Mouse (Mus musculus) retina, postnatal 1 day (tissue): ENCODE measurements at regions not wholly inside any gene's neighbourhood (a gene's known extent, or its start where the extent isn't known, plus 50 kb on each side); places are given as distances from the start of the nearest gene placed in this dataset.

ENCODE experiments used
- DNase-seq: peaks from one replicate; pipeline ENCODE4 v3.0.0-alpha.2; 2012

DNA sequence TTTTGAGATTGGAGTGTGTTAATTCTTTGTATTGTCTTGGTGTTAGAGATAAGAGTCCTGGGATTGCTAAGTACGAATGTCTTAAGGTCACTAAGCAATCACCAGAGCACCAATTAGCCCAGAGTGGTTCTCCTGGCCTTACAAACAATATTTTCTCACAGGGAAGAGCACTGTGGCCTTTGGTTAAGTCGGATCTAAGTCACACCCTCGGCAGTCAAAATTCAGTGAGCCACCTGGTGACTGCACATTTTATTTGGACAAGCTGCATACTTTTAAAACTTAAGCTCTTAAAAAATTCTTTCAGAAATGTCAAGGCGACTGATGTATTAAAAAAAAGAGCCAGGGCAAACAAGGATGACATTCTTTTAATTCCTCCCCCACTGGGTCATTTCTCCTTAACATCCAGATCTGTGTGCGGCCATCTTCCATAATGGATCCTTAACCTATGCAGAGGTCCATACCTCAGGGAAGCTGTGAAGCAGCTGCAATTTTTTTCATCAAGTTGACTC lies 60.9 kb upstream of the Foxa2 start:
- DNase-seq, result no peak

DNA sequence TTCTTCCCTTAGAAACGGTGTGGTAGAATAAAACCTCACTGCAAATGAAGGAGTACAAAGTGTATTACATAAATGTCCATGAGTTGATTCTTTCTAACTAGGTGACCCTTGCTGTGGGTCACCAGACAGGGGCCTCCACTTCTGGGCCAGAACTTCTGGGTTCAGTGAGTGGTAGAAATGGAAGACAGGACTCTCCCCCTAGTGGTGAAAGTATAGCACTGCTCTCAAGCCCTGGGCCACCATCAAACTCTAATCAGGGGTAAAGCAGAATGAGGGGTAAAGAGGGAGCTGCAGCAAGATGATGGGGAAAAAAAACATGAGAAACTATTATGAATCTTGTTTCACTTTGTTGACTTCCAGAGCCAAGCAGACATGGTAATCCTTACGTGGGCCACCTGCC lies 63.4 kb upstream of the Foxa2 start:
- peak; percentile 22 for DNase-seq

DNA sequence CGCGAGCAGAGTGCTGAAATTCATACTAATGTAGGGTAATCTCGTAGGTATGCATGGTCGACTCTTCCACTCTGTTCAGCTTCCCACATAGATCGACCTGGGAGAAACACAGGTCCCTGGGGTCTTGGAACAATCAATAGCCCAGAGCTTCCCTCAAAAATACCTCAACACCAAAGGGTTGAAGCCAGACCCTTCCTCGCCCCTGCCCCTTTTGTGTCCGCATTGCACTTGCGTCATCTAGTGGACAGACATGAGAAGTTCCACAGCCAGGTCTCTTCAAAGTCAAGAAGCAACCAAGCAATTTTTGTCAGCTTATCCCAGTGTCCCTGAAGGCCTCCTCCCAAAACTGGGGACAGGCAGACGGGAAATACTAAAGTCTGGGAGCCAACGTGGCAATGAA lies 65.1 kb upstream of the Foxa2 start:
- DNase-seq, result peak; percentile 51

DNA sequence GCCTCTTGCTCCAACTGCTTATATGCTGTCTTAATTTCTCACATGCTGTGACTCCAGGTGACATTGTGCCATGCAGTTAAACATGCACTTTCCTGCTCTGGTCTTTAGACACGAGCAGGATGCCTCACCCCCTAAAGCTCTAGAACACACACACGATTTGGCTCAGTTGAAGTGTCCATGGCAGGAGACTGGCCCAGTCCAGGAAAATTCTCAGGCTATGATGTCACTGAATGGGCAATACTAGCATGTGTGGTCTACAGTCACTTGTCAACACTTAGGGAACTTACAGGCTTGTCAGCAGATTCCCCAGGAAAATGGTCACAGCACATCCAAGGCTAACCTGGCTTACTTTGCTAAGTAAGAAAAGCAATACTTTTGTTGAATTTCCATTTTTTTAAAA lies 66.4 kb upstream of the Foxa2 start:
- no peak for DNase-seq

DNA sequence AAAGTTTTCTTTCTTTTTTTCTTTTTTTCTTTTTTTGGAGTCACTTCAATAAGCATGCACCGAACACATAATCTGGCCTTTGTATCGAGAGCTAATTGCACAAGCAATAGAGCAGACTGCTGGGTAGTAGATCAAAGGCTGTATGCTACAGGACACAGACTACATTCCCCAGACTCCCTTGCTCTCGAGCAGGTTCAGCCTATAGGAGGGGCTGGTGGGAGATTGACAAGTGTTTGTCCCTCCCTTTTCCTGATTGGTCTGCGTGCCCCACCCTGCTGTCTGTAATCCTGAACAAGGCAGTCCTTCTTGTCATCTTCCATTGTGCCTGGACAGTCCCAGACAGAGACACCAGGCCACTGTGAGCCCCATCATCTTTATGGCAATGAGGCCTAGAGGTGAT lies 67.8 kb upstream of the Foxa2 start:
- peak; percentile 30 for DNase-seq

DNA sequence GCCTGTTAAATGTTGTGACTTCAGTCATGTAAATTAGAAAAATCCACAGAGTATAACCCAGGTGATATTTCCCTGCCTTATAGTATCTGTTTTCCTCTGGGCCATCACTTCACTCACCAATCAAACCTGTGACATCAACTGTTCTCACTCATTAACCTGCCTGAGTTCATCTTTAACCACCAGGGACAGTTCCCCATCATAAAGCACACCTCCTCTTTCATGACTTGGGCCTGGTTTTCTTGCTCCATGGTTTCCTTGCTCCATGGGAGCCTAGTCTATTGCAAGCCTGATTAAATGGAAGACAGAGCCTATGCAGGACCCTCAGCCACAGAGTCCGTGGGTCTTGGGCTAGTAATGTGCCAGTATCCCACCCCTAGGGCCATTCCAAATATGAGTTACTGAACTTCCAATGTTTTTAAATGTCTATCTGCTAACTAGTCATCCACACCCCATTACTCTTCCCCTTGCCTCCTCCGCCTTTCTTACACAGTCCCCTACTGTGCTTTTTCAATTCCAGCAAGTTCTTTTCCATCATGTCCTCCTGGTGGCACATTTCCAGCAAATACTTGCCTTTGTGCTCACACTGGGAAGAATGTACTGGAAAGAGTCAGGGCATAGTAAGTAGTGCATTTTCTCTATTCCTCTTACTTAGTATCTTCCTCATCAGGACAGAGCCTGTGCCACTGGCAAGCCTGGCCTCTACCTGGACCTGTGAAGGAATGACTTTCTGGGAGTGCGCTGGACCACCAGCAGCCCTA lies 69.4 kb upstream of the Foxa2 start:
- no peak for DNase-seq

DNA sequence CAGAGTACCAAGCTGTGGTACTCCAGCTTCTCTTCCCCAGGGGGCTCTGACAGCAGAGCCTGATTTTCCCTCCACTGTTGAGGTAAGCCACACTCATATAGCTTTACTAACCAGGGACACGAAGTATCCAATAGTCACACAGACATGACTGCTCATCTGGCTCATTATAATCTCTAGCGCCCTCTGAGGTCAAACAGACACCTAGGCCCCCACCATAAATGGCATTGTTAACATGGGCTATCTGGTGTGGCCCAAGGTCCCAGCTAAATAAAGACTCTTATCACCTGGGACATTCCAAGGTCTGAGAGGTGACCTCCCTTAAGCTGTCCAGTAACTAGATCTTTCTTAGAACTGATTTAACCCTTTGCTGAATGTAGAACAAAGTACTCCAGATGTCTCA lies 70.7 kb upstream of the Foxa2 start:
- DNase-seq, result no peak

DNA sequence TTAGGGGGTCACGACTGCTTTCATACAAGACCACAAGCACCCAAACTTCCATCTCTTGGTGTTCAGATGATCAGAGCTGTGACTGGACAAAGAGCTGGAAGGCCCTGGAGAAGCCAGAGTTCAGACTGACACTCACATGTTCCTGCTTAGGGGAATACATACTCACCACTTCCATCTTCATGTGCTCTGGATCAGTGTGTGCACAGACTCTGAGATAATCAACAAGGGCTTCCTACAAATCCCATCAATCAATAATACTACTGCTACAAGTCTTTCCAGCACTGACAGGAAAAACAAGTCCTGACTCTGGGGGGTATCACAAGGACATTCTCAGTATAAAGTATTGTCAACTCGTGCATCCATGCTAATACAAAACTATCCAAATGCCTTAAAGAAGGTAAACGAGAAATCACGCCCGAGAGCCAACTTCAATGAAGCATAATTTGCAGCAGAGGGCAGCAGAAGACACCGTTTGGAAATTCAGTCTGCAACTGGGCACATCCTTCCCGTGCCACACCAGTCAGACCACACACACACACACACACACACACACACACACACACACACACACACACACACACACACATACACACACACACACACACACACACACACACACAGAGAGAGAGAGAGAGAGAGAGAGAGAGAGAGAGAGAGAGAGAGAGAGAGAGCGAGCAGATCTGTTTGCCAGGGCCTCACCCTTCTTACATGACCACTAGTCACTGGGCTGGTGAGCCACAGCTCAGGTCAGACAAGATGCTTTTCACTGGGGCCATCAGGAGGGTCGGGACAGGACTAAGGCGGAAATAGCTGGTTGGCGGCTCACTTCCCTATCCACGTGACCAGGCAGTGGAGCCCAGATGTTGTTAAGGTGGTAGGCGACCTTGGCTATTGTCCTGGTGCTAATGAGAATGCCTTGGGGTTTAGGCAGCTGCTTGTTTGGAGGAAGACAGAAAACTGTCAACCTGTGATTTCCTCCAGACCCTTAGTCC lies 75.4 kb upstream of the Foxa2 start:
- peak; percentile 53 for DNase-seq

DNA sequence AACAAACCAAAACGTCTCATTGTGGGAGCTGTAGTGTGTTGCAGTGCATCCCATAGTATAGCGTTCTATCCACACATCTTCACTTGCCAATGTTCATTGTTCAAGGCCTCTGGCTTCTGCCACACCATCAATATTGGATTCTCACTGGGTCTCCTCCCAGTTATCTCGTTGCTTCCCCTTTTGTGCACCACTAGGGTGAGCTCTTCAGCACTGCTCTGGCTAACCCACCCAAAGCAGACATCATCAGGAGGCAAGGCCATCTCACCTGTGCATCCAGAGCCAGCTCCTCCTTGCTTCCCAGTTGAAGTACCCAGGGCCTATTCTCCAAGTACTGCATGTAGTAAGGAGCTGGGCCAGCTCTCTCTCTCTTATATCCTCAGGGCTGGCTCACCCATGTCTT lies 77.0 kb upstream of the Foxa2 start:
- no peak for DNase-seq

DNA sequence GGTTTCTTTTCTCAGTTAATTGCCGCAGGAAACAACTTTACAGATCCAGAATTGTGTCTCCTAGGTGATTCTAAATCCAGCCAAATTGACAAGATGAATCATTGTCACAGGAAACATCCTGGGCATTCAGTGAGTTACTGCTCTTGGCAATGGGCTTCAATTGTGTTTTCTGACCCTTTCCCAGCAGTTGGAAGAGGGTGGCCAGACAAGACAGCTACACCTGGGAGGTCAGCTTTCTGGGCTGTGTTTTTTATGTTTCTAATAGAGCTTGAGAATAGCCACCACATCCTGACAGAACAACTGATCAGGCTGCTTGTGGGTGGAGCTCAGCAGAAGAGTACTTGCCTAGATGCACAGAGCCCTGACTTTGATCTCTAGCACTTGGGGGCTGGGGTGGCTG lies 87.0 kb upstream of the Foxa2 start:
- no peak for DNase-seq

DNA sequence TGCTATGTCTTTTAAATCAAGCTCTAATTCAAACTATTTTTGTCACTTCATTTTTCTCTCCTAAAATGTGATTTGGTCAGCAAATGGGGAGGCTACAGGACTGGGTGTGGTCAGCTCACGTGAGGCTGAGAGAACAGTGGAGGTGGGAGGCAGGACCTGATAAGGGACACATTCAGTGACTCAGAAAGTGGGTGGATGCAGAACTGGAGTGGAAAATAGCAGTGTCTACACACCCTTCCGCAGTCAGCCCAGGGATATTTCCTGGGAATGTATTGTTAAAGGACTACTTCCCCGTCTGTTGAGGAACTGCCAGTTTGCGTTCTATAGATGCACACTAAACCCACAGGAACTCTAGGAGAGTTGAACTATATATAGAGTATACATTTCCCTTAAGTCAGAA lies 95.2 kb upstream of the Foxa2 start:
- no peak for DNase-seq

DNA sequence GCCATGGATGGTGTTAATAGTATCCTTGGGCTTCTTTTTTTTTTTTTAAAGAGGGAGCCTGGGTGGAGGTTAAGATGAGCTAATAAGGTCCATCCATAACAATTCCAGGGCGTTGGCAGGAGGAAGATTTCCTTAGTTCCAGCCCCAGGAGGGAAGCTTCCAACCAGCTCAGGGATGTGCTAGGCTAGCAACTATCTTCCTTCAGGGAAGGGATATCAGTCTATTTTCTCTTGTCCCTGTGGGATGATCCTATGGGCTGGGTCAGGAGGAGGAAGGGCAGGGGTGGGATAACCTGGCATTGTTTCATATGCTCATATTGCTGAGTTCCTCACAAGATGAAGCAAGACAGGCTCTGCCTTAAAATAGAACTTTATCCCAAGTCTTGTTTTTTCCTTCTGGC lies 98.0 kb upstream of the Foxa2 start:
- DNase-seq, result no peak

DNA sequence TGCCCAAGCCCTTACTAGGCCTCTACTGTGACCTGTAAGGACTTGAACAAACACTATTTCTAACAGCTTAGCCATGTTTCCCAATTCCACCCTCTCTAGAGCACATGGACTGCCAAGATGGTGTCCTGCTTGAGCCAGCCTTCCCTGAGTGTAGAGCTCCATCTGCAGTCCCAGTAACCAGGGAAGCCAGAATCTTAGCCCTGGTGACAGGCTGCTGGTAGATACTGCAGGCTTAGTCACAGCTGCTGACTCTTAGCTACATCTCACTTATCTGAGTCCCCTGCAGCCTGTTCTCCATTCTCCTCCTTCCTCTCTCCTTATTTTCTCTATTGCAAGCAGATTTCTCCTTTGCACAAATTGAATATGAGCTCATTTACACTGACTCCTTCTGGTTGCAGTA lies 101.5 kb upstream of the Foxa2 start:
- no peak for DNase-seq

DNA sequence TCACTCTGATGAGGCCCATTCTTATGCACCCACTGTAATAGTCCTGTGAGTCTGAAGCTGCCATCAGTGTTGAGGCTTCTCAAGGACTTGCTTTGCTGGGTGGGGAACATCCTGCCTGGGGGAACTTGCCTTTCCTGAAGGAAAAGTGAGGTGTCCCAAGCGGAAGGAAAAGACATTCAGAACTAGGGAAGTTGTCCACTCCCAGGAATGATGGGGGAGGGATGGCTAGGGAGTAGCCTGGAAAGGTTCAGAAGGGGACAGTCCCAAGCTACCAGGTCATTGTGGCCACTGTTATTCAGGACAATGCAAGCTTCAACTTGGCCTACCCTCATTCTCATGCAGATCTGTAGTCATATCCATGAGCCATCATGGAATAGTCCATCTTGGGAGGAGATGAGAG lies 102.7 kb upstream of the Foxa2 start:
- DNase-seq, result no peak

DNA sequence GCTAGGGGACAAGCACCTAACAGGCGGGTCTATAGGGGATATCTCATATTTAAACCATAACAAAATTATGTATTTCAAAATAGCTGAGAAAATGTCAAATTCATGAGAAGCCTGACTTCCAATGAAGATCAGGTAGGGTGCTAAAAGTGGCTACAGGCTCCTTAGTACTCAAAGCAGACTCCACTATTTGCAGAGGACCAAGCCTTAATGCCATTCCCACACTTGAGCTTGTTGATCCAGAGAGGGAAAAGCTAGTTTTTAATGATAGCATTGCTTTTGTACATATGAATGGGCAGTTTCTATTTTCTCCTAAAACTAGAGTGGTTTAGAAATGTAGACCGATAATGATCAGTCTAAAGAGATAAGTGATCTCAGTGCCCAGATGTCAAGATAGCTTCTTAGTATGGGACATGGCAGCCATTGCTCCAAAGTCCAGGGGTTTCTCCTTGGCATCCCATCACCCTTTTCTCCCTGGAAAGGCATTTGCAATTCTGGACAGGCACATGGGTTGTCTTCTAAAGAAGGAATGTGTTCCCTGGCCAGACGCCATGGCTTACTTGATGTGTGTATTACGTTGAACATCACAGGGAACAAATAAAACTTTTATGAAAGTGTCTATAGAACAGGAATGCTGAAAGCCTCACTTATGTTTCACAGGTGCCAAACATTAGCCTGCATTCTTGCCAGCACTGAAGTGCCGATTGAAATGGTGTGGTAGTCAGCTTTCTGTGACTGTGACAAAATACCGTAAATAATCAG lies 106.9 kb upstream of the Foxa2 start:
- DNase-seq, result no peak

DNA sequence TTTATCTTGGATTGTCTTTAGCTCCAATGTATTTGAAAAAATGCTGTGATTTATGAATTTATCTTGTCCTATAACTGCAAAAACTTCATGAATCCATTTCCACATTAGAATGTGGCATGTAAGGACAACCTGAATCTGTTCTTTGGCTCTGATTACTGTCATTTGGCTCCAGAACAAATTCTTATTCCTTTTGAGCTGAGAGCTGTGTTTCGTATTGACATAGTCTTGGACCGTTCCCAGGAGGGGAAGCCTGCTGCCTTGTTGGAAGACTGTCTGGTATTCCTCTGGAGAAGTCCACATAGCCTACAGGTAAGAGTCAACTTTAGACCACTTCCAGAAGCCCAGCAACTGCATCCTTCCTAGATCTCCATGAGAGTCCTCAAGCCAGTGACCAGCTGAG lies 109.4 kb upstream of the Foxa2 start:
- no peak for DNase-seq

DNA sequence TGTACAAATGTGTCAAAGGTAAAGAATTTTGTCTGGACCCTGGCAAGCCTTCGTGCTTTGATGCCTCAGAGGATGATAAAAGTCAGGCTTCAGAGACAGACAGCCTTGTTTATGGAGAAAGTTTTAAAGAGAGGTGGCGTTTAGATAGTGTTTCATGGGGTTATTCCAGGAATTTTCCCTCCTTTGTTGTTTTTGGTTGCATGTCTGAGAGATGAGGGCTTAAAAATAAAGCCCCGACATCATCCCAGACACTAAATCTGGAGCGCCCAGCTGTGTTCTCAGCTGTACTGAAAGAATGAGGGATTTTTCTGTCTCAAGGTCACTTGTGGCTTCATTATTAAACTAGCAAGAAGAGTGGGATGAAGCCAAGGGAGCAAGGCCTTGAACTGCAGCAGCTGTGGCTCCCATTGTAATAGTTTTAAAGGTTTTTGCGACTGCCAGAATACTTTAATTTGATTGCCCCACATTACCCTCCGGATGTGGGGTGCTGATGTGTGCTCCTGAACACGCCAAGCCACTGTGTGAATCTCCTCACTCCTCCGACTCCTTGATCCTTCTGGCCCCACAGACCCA lies 112.3 kb upstream of the Foxa2 start:
- DNase-seq, result no peak

DNA sequence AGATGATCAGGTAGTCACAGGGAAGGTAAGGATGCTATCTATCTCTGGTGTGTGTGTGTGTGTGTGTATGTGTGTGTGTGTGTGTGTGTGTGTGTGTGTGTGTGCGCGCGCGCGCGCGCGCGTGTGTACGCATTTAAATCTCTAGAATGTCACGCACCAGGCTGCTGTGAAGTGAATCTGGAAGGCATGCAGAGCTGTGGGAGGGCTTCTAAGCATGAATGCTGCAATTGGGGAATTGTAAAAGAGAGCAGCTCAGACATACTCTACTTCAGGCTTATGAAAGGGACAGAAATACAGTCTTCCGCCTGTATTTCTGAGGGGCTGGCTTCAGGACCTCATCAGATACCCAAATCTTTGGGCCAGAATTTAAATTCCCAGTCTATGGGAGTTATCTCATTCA lies 114.2 kb upstream of the Foxa2 start:
- no peak for DNase-seq

DNA sequence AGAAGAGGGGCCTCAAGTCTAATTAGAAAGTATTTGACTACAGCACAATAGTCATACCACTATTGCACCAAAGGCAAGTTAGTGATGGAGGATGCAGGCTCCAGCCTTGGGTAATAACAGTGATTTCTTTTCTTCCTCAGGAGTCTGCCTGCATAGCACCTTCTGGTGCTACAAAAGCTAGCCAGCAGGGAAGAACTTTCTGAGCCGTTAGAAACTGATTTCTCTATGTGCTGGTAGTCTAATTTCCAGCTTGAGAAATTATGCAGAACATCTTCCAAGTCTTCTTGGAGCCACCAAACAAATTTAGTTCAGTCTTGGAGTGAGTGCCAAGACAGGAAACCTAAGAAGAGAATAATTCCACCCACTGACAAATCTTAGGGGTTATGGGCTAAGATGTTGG lies 115.2 kb upstream of the Foxa2 start:
- DNase-seq, result no peak

DNA sequence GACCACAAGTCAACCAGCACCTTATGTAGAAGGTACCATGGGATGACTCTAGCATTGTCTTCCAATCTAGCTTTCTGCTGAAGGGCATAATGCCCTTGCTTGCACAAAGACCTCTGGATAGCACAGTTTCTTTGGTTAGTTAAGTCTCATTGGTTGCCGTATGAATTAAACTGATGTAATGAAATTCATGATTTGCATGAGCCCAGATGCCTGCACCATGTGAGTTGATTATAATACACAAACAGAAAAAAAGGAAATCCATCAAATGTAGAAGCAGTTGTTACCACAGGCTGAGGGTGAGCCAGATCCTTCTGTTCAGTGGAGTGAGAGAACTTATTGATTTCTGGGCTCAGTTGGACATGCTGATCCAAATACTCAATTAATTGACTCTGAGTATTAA lies 115.8 kb upstream of the Foxa2 start:
- no peak for DNase-seq

DNA sequence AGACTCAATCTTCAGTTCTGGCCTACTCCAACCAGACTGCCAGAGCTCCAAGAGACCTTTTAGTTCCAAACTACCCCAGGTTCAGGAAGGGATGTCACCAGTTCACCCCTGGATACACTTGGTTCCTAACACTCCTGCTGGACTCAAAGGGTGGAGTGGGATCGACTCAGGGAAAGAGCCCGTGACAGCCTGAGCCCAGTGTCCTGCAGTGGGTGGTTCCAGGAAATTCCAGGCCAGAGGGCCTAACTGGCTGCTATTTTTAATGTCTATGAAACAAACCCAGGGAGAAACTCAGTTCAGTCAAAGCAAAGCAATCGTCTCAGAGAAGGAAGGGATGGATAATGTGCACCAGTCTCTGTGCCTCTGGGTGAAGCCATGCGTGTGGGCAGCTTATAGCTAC lies 124.3 kb upstream of the Foxa2 start:
- no peak for DNase-seq

DNA sequence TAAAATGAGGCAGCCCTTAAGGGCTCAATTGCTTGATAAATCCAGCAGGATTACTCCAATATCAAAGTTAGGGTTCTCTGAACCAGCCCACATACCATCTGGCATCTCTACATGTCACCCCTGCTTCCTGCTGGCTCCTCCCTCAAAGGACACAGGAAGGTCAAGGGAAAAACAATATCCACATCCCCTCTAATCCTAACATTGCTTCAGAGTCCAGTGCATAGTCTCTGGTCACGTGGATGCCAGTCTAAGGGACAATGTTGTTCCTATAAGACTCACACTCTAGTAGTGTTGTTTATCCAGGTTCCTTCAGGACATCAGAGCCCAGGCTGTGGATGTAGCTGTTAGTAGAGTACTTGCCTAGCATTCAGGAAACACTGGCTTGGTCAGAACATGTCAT lies 124.9 kb upstream of the Foxa2 start:
- no peak for DNase-seq
